Mouse (Mus musculus) testis, adult 2 months (tissue): ENCODE results near the gene Rgcc.

ENCODE experiments used
- CTCF ChIP-seq: fragments of 200-500 bp; IDR thresholded peaks from 2 replicates; pipeline ENCODE4 v1.5.1; 2012; ENCODE audit warnings: low read depth, mild to moderate bottlenecking, inconsistent platforms, low read length, moderate library complexity; ENCODE audit not compliant: control insufficient read depth, insufficient read depth, insufficient replicate concordance
- POLR2A ChIP-seq: fragments of 200-500 bp; IDR thresholded peaks from 2 replicates; pipeline ENCODE4 v1.6.1; 2012; ENCODE audit warnings: low read depth, mild to moderate bottlenecking, inconsistent platforms, low read length, moderate library complexity; ENCODE audit not compliant: control insufficient read depth

- no peak for TF ChIP-seq POLR2A
- no peak for TF ChIP-seq CTCF
These were observed 14.1 kb downstream of the Rgcc start for GRCm38 (mm10) chr14:79287251-79287863.
